Mouse (Mus musculus) cerebellum, adult 9-10 months (tissue): ENCODE data around the gene Fam114a1.

Source experiments
- DNase-seq: peaks from one replicate; pipeline ENCODE4 v3.0.0; 2022

The Fam114a1 gene

GRCm38 (mm10) chr5:65006011-65006491 is 36.2 kb downstream of the Fam114a1 start:
- DNase-seq, result no peak

GRCm38 (mm10) chr5:65011901-65012573 is 42.2 kb downstream of the Fam114a1 start:
- DNase-seq, result no peak

- no peak for DNase-seq
Observed at GRCm38 (mm10) chr5:65015508-65015907, 45.6 kb downstream of the Fam114a1 start.

- no peak for DNase-seq
Observed at GRCm38 (mm10) chr5:65019109-65019508, 49.2 kb downstream of the Fam114a1 start.

- peak; percentile 95 for DNase-seq
Observed at GRCm38 (mm10) chr5:65019823-65020222, 50.0 kb downstream of the Fam114a1 start.

- no peak for DNase-seq
Observed at GRCm38 (mm10) chr5:65022006-65022405, 52.1 kb downstream of the Fam114a1 start.

- no peak for DNase-seq
Observed at GRCm38 (mm10) chr5:65024641-65025040, 54.8 kb downstream of the Fam114a1 start.

- DNase-seq, result no peak
Observed at GRCm38 (mm10) chr5:65025916-65026315, 56.0 kb downstream of the Fam114a1 start.

GRCm38 (mm10) chr5:65026776-65027175 is 56.9 kb downstream of the Fam114a1 start:
- DNase-seq, result no peak

- DNase-seq, result no peak
Observed at GRCm38 (mm10) chr5:65028019-65028418, 58.1 kb downstream of the Fam114a1 start.

GRCm38 (mm10) chr5:65036597-65036996 is 66.7 kb downstream of the Fam114a1 start:
- DNase-seq, result peak; percentile 55

- no peak for DNase-seq
Observed at GRCm38 (mm10) chr5:65038305-65038704, 68.4 kb downstream of the Fam114a1 start.

GRCm38 (mm10) chr5:65038811-65039571 is 69.1 kb downstream of the Fam114a1 start:
- DNase-seq, result no peak

- DNase-seq, result no peak
Observed at GRCm38 (mm10) chr5:65040463-65040862, 70.6 kb downstream of the Fam114a1 start.

GRCm38 (mm10) chr5:65043407-65043895 is 73.6 kb downstream of the Fam114a1 start:
- DNase-seq, result no peak

- peak; percentile 92 for DNase-seq
Observed at GRCm38 (mm10) chr5:65045642-65046370, 75.9 kb downstream of the Fam114a1 start.

GRCm38 (mm10) chr5:65046442-65047284 is 76.8 kb downstream of the Fam114a1 start:
- peak; percentile 44 for DNase-seq

- DNase-seq, result no peak
Observed at GRCm38 (mm10) chr5:65047285-65047855, 77.5 kb downstream of the Fam114a1 start.

GRCm38 (mm10) chr5:65049880-65050279 is 80.0 kb downstream of the Fam114a1 start:
- DNase-seq, result no peak

- no peak for DNase-seq
Observed at GRCm38 (mm10) chr5:65051513-65051912, 81.6 kb downstream of the Fam114a1 start.

GRCm38 (mm10) chr5:65057596-65057995 is 87.7 kb downstream of the Fam114a1 start:
- no peak for DNase-seq

GRCm38 (mm10) chr5:65059806-65060205 is 89.9 kb downstream of the Fam114a1 start:
- no peak for DNase-seq
